Mouse (Mus musculus): ENCODE data around the gene Cnnm3. TPM values are rescaled to one million over a fixed set of nuclear protein-coding genes. Genes with fewer than 3 reads are reported as not detected.
"Not testable (repeated sequence)": the region's sequence is repeated elsewhere in the genome, so short reads cannot be mapped to it uniquely, and the experiment has no call there.

Cnnm3 gene
- polyA plus RNA-seq, 1 experiment from 2014 or later = 6.8 TPM

- no peak for DNase-seq (ENCODE audit: low spot score)
- Histone ChIP-seq H3K4me2 (replicated peaks) (no peak overlapping the region), H3K27ac (no peak overlapping the region), H3K4me1 (replicated peaks; ENCODE audit: control insufficient read depth, insufficient read depth, low read length) (no peaks in the 10 kb centered on the region; the same call in 1 of the 2 replicates), H3K9me3 (ENCODE audit: control insufficient read depth, low read length) (no peaks in the 10 kb centered on the region), H3K9ac (no peak overlapping the region), H3K4me3 (replicated peaks; ENCODE audit: low read length) (no peak overlapping the region), H3K36me3 (replicated peaks; ENCODE audit: control insufficient read depth, insufficient read depth) (peaks cover 24% of the 10 kb centered on the region), H3K27me3 (ENCODE audit: control insufficient read depth, insufficient read depth, low read length) (no peaks in the 10 kb centered on the region)
- 98% methylated on average over 4 of the region's 4 CpGs for WGBS
- ATAC-seq (ENCODE audit: low FRiP score) = no peak
Observed at GRCm38 (mm10) chr1:36529875-36530274, 18.2 kb downstream of the Cnnm3 start.

- Histone ChIP-seq H3K4me2 (replicated peaks) (no peak overlapping the region), H3K9ac (no peak overlapping the region), H3K27ac (no peak overlapping the region), H3K4me3 (replicated peaks; ENCODE audit: low read length) (no peak overlapping the region), H3K27me3 (ENCODE audit: control insufficient read depth, insufficient read depth, low read length) (no peaks in the 10 kb centered on the region), H3K9me3 (ENCODE audit: control insufficient read depth, low read length) (no peaks in the 10 kb centered on the region), H3K4me1 (replicated peaks; ENCODE audit: control insufficient read depth, insufficient read depth, low read length) (no peaks in the 10 kb centered on the region; the same call in 1 of the 2 replicates), H3K36me3 (replicated peaks; ENCODE audit: control insufficient read depth, insufficient read depth) (peaks cover 18% of the 10 kb centered on the region)
- ATAC-seq (ENCODE audit: low FRiP score) = no peak
- 75% methylated on average over 8 of the region's 8 CpGs for whole genome bisulfite sequencing
- no peak for DNase-seq (ENCODE audit: low spot score)
Observed at GRCm38 (mm10) chr1:36530485-36530884, 18.8 kb downstream of the Cnnm3 start.

- WGBS = 87% methylated on average over 7 of the region's 7 CpGs
- Histone ChIP-seq H3K4me3 (replicated peaks; ENCODE audit: low read length) (no peak overlapping the region), H3K27ac (no peak overlapping the region), H3K27me3 (ENCODE audit: control insufficient read depth, insufficient read depth, low read length) (no peaks in the 10 kb centered on the region), H3K9me3 (ENCODE audit: control insufficient read depth, low read length) (no peaks in the 10 kb centered on the region), H3K9ac (no peak overlapping the region), H3K4me2 (replicated peaks) (no peak overlapping the region), H3K36me3 (replicated peaks; ENCODE audit: control insufficient read depth, insufficient read depth) (peaks cover 14% of the 10 kb centered on the region), H3K4me1 (replicated peaks; ENCODE audit: control insufficient read depth, insufficient read depth, low read length) (no peaks in the 10 kb centered on the region; the same call in 1 of the 2 replicates)
- no peak for ATAC-seq (ENCODE audit: low FRiP score)
- no peak for DNase-seq (ENCODE audit: low spot score)
Observed at GRCm38 (mm10) chr1:36530962-36531361, 19.3 kb downstream of the Cnnm3 start.

- Histone ChIP-seq H3K4me3 (replicated peaks; ENCODE audit: low read length) (no peak overlapping the region), H3K36me3 (replicated peaks; ENCODE audit: control insufficient read depth, insufficient read depth) (peaks cover 14% of the 10 kb centered on the region), H3K9me3 (ENCODE audit: control insufficient read depth, low read length) (no peaks in the 10 kb centered on the region), H3K27ac (no peak overlapping the region), H3K27me3 (ENCODE audit: control insufficient read depth, insufficient read depth, low read length) (no peaks in the 10 kb centered on the region), H3K4me1 (replicated peaks; ENCODE audit: control insufficient read depth, insufficient read depth, low read length) (no peaks in the 10 kb centered on the region; the same call in 1 of the 2 replicates), H3K4me2 (replicated peaks) (no peak overlapping the region), H3K9ac (no peak overlapping the region)
- no peak for DNase-seq (ENCODE audit: low spot score)
- no peak for ATAC-seq (ENCODE audit: low FRiP score)
- WGBS = 88% methylated on average over 12 of the region's 12 CpGs
Observed at GRCm38 (mm10) chr1:36531461-36531860, 19.8 kb downstream of the Cnnm3 start.

GRCm38 (mm10) chr1:36533546-36533945, 21.9 kb downstream of the Cnnm3 start:
- ATAC-seq (ENCODE audit: low FRiP score) (no peak), DNase-seq (ENCODE audit: low spot score) (no peak)
- no peaks in the 10 kb centered on the region for H3K27me3 ChIP-seq (ENCODE audit: control insufficient read depth, insufficient read depth, low read length)
- H3K9me3 ChIP-seq (ENCODE audit: control insufficient read depth, low read length) = no peaks in the 10 kb centered on the region
- no peak overlapping the region for H3K4me3 ChIP-seq (replicated peaks; ENCODE audit: low read length)
- H3K4me2 ChIP-seq (replicated peaks) = no peak overlapping the region
- 86% methylated on average over 6 of the region's 6 CpGs for WGBS
- no peak overlapping the region for H3K27ac ChIP-seq
- no peaks in the 10 kb centered on the region; the same call in 1 of the 2 replicates for H3K4me1 ChIP-seq (replicated peaks; ENCODE audit: control insufficient read depth, insufficient read depth, low read length)
- H3K9ac ChIP-seq = no peak overlapping the region
- H3K36me3 ChIP-seq (replicated peaks; ENCODE audit: control insufficient read depth, insufficient read depth) = peaks cover 6% of the 10 kb centered on the region; the same call in 1 of the 2 replicates

- ATAC-seq (ENCODE audit: low FRiP score) (no peak), DNase-seq (ENCODE audit: low spot score) (no peak)
- Histone ChIP-seq H3K27ac (no peak overlapping the region), H3K9ac (no peak overlapping the region), H3K4me1 (replicated peaks; ENCODE audit: control insufficient read depth, insufficient read depth, low read length) (no peaks in the 10 kb centered on the region; the same call in 1 of the 2 replicates), H3K36me3 (replicated peaks; ENCODE audit: control insufficient read depth, insufficient read depth) (peaks cover 6% of the 10 kb centered on the region), H3K4me2 (replicated peaks) (no peak overlapping the region), H3K27me3 (ENCODE audit: control insufficient read depth, insufficient read depth, low read length) (no peaks in the 10 kb centered on the region), H3K4me3 (replicated peaks; ENCODE audit: low read length) (no peak overlapping the region), H3K9me3 (ENCODE audit: control insufficient read depth, low read length) (no peaks in the 10 kb centered on the region)
- WGBS = 91% methylated on average over 6 of the region's 6 CpGs
Observed at GRCm38 (mm10) chr1:36534595-36535058, 23.0 kb downstream of the Cnnm3 start.

- DNase-seq (ENCODE audit: low spot score) = no peak
Observed at GRCm38 (mm10) chr1:36535477-36536396, 24.1 kb downstream of the Cnnm3 start.

GRCm38 (mm10) chr1:36536397-36536728, 24.7 kb downstream of the Cnnm3 start:
- no peak overlapping the region for H3K9ac ChIP-seq
- H3K27ac ChIP-seq = no peak overlapping the region
- no peak overlapping the region for H3K4me2 ChIP-seq (replicated peaks)
- WGBS = 77% methylated on average over 8 of the region's 8 CpGs
- H3K4me3 ChIP-seq (replicated peaks; ENCODE audit: low read length) = no peak overlapping the region
- H3K27me3 ChIP-seq (ENCODE audit: control insufficient read depth, insufficient read depth, low read length) = no peaks in the 10 kb centered on the region
- DNase-seq (ENCODE audit: low spot score) (no peak), ATAC-seq (ENCODE audit: low FRiP score) (no peak)
- H3K4me1 ChIP-seq (replicated peaks; ENCODE audit: control insufficient read depth, insufficient read depth, low read length) = no peaks in the 10 kb centered on the region
- H3K36me3 ChIP-seq (replicated peaks; ENCODE audit: control insufficient read depth, insufficient read depth) = peaks cover 20% of the 10 kb centered on the region
- H3K9me3 ChIP-seq (ENCODE audit: control insufficient read depth, low read length) = no peaks in the 10 kb centered on the region

More at GRCm38 (mm10) chr1:36535477-36536396, 24.1 kb downstream of the Cnnm3 start:
- Histone ChIP-seq H3K27me3 (ENCODE audit: control insufficient read depth, insufficient read depth, low read length) (no peaks in the 10 kb centered on the region), H3K9ac (no peak overlapping the region), H3K9me3 (ENCODE audit: control insufficient read depth, low read length) (no peaks in the 10 kb centered on the region), H3K4me3 (replicated peaks; ENCODE audit: low read length) (no peak overlapping the region), H3K27ac (no peak overlapping the region), H3K4me1 (replicated peaks; ENCODE audit: control insufficient read depth, insufficient read depth, low read length) (no peaks in the 10 kb centered on the region), H3K4me2 (replicated peaks) (no peak overlapping the region), H3K36me3 (replicated peaks; ENCODE audit: control insufficient read depth, insufficient read depth) (peaks cover 15% of the 10 kb centered on the region)
- ATAC-seq (ENCODE audit: low FRiP score) = no peak
- WGBS = 86% methylated on average over 11 of the region's 11 CpGs

- H3K9me3 ChIP-seq (ENCODE audit: control insufficient read depth, low read length); H3K4me3 ChIP-seq (replicated peaks; ENCODE audit: low read length); H3K4me2 ChIP-seq (replicated peaks); DNase-seq (ENCODE audit: low spot score); ATAC-seq (ENCODE audit: low FRiP score); H3K4me1 ChIP-seq (replicated peaks; ENCODE audit: control insufficient read depth, insufficient read depth, low read length); H3K27me3 ChIP-seq (ENCODE audit: control insufficient read depth, insufficient read depth, low read length); H3K27ac ChIP-seq; H3K9ac ChIP-seq: not testable (repeated sequence)
- WGBS = 94% methylated on average over 9 of the region's 9 CpGs
- peaks cover 25% of the 10 kb centered on the region for H3K36me3 ChIP-seq (replicated peaks; ENCODE audit: control insufficient read depth, insufficient read depth)
Observed at GRCm38 (mm10) chr1:36536783-36537182, 25.1 kb downstream of the Cnnm3 start, which contains the start of gene Ankrd23. Ankrd23 (minus strand) TSS chr1:36536883.

Measured in hindbrain, embryonic 14.5 days (tissue).